Mouse (Mus musculus) adrenal gland, postnatal 10 days (tissue): Measurements from ENCODE around the gene Tcf20. TPM values are rescaled to one million over a fixed set of nuclear protein-coding genes. Genes with fewer than 3 reads are reported as not detected.

Source experiments
- DNase-seq: peaks from one replicate; pipeline ENCODE4 v3.0.0; 2021; ENCODE audit warnings: mixed read lengths
- total RNA-seq, 2 experiments: library from RNA; stranded (reverse); gene quantifications; 2 replicates each; pipeline ENCODE4 v1.2.3; 2021

Tcf20 gene
- total RNA-seq, 2 experiments from 2014 or later, result 70.8 to 71.5 TPM

- no peak for DNase-seq
These were observed 64.1 kb downstream of the Tcf20 start for GRCm38 (mm10) chr15:82923531-82923930.

GRCm38 (mm10) chr15:82922755-82923154, 64.9 kb downstream of the Tcf20 start:
- DNase-seq, result no peak

- DNase-seq, result peak; percentile 94
These were observed 65.6 kb downstream of the Tcf20 start for GRCm38 (mm10) chr15:82922052-82922451.

GRCm38 (mm10) chr15:82921559-82921958, 66.1 kb downstream of the Tcf20 start:
- no peak for DNase-seq

- DNase-seq, result peak; percentile 88
These were observed 66.7 kb downstream of the Tcf20 start for GRCm38 (mm10) chr15:82920895-82921515.

GRCm38 (mm10) chr15:82917965-82918364, 69.7 kb downstream of the Tcf20 start:
- DNase-seq, result no peak

GRCm38 (mm10) chr15:82917207-82917844, 70.3 kb downstream of the Tcf20 start:
- DNase-seq, result no peak

GRCm38 (mm10) chr15:82914455-82914854, 73.2 kb downstream of the Tcf20 start:
- DNase-seq, result no peak

GRCm38 (mm10) chr15:82911965-82912337, 75.7 kb downstream of the Tcf20 start:
- no peak for DNase-seq

- DNase-seq, result no peak
These were observed 76.4 kb downstream of the Tcf20 start for GRCm38 (mm10) chr15:82911001-82911964.

- no peak for DNase-seq
These were observed 77.1 kb downstream of the Tcf20 start for GRCm38 (mm10) chr15:82910596-82910995.

- peak; percentile 49 for DNase-seq
These were observed 77.9 kb downstream of the Tcf20 start for GRCm38 (mm10) chr15:82909791-82910190.

- DNase-seq, result no peak
These were observed 79.2 kb downstream of the Tcf20 start for GRCm38 (mm10) chr15:82908521-82908920.

GRCm38 (mm10) chr15:82907306-82907705, 80.4 kb downstream of the Tcf20 start:
- DNase-seq, result no peak

- DNase-seq, result no peak
These were observed 81.1 kb downstream of the Tcf20 start for GRCm38 (mm10) chr15:82906574-82907061.

GRCm38 (mm10) chr15:82905431-82906395, 82.0 kb downstream of the Tcf20 start:
- peak; percentile 18 for DNase-seq

GRCm38 (mm10) chr15:82904526-82904925, 83.1 kb downstream of the Tcf20 start:
- peak; percentile 1 for DNase-seq

GRCm38 (mm10) chr15:82902521-82902920, 85.2 kb downstream of the Tcf20 start:
- DNase-seq, result no peak

- DNase-seq, result no peak
These were observed 86.4 kb downstream of the Tcf20 start for GRCm38 (mm10) chr15:82901306-82901705.

GRCm38 (mm10) chr15:82900331-82900730, 87.3 kb downstream of the Tcf20 start:
- no peak for DNase-seq

- peak; percentile 92 for DNase-seq
These were observed 87.9 kb downstream of the Tcf20 start for GRCm38 (mm10) chr15:82899676-82900301.
